Mouse (Mus musculus) thymus, postnatal 14 days (tissue): ENCODE data around the gene Nfil3.

Experiments
- DNase-seq: peaks from one replicate; pipeline ENCODE4 v3.0.0; 2021

Nfil3 gene

GRCm38 (mm10) chr13:52981441-52982281, 788 bp upstream of the Nfil3 start:
- DNase-seq = peak; percentile 50

DNA sequence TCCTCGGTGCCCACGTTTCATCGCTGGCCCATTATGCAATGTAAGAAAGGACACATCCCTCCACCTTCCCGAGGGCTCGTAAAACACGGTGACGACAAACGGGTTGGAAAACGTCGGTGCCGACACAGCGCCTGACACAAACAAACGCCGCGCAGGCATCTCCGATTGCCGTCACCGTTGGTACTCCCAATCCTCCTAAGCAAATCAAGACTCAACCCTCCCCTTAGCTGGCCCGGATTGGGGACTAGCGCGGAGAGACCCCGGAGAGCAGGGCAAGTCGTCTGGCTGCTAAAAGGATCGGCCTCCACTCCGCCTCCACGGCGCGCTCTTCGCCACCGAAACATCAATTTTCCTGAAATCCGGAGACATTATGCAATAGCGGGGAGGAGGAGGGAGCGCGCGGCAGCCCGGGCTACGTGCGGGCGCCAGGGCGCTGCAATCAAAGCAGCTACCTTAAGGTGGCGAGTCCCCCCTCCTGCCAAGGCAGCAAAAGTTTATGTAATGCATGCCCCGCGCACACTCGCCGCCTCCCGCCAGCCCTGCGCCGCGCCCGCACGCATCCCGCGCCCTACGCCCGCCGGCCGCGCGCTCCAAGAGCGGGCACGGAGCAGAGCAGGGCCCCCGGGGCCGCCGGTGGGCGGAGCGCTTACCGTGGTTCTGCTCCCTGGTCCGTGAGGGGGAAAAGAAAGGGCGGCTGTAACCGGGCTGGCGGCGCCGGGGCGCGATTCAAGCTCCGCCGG, 492 bp downstream of the Nfil3 start:
- DNase-seq = peak; percentile 76

- DNase-seq = no peak
Observed at GRCm38 (mm10) chr13:52979331-52980051, 1.4 kb downstream of the Nfil3 start.

DNA sequence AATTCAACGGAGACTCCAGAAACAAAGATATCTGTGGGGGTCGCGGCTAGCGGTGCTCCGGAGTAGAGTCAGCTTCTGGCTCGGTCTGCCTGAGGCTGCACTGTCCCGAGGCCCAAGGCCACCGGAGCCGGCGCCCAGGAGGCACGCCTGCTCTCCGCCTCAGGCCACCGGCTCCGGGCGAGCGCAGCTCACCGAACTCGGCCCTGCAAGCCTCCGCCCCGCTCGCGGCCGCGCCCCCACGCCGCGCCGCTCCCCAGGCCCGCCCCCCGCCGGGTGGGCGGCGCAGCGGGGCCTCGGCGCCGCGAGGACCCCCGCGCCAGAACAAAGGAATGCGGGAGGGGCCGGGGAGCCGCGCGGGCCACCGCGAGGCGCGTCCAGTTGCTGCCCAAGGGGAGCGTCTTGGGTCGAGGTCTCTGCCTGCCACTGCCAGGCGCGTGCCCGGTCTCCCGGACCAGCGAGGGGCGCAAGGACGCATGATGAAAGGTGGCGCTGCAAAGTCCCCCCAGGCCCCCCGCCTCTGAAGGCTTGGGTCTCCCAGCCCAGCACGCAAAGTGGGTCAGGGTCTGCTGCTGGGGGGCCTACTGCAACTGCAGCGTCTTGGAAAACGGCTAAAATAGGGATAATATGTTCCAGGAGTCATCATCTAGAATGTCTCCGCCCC, 2.4 kb downstream of the Nfil3 start:
- peak; percentile 22 for DNase-seq

GRCm38 (mm10) chr13:52977757-52978156, 3.1 kb downstream of the Nfil3 start:
- no peak for DNase-seq

DNA sequence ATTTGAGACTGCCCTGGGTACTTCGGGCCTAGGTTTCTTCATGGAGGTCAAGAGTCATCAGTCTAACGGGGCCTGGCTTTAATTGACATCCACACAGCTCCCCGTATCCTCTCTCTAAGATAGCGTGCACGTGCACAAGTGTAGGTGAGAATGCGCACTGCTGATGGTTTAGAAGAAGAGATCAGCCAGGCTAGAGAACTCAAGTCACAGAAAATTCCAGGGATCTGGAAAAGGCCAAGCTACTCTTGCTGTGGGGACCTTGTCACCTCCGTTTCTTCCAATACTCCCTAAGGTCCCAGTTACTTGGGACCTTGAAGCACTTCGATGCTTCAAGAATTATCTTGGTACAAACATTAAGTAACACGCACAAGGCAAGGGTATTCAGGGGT, 3.7 kb downstream of the Nfil3 start:
- DNase-seq = no peak

GRCm38 (mm10) chr13:52976510-52977220, 4.2 kb downstream of the Nfil3 start:
- no peak for DNase-seq

- no peak for DNase-seq
Observed at GRCm38 (mm10) chr13:52976130-52976509, 4.8 kb downstream of the Nfil3 start.

DNA sequence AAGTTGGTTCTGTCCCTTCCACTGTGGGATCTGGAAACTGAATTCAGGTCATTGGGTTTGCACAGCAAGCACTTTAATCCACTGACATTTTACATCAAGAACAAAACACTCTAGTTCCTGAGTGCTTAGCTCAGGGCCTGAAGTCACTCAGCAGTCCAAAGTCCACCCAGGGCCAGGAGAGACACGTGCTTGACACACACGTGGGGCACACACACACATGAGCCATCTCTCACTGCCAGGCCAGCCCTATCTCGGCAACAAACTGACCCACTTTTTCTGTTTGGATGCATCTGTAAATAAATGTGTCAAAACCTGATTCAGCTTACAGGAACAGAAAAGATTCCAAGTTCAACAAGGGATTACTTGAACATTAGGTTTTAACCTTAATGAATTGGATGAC, 6.2 kb downstream of the Nfil3 start:
- no peak for DNase-seq

GRCm38 (mm10) chr13:52973427-52973826, 7.4 kb downstream of the Nfil3 start:
- DNase-seq = no peak

DNA sequence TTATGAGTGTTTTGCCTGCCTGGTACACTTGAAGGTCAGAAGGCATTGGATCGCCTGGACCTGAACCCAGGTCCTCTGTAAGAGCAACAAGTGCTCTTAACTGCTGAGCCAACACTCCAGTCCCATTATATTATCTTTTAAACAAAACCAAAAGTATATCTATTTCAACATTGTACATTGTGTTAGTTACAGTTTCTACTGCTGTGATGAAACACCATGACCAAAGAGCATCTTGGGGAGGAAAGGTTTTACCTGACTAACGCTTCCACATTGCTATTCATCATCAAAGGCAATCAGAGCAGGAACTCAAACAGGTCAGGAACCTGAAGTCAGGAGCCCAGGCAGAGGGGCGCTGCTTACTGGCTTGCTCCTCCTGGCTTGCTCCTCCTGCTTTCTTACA, 8.2 kb downstream of the Nfil3 start:
- no peak for DNase-seq

GRCm38 (mm10) chr13:52970876-52971275, 10.0 kb downstream of the Nfil3 start:
- DNase-seq = no peak

DNA sequence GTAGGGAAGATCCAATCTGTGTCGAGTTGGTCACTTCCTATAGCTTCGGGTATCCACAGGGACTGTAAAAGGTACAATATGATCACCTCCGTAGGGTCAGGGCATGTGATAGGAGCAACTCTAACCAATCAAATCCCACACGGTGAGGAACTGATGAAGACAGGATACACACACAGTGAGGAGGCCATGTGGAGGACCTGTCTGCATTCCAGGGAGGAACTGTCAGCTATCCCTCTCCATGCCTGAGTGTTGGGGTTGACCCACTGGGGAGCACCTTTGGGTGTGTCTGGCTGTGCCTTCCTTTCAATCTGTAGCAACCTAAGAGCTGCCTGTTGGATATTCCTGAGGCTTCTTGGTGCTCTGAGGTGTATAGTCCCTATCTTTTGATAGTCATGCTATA, 18.0 kb downstream of the Nfil3 start:
- DNase-seq = no peak

DNA sequence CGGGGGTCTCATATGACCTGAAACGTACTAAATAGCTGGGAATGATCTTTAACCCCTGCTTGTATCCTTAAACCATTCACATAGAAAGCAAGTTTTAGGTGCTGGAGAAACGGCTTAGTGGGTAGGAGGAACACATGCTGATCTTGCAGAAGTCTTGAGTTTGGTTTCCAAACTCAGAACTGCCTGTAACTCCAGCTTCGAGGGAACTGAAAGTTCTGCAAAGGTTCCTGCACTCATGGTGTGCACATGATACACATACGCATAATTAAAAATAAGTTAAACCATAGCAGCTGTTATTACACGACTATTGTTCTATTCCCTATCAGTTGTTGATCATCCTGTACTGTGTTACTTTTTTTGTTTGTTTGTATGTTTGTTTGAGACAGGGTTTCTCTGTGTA, 18.5 kb downstream of the Nfil3 start:
- no peak for DNase-seq

- no peak for DNase-seq
Observed at GRCm38 (mm10) chr13:52953779-52954553, 26.9 kb downstream of the Nfil3 start.

DNA sequence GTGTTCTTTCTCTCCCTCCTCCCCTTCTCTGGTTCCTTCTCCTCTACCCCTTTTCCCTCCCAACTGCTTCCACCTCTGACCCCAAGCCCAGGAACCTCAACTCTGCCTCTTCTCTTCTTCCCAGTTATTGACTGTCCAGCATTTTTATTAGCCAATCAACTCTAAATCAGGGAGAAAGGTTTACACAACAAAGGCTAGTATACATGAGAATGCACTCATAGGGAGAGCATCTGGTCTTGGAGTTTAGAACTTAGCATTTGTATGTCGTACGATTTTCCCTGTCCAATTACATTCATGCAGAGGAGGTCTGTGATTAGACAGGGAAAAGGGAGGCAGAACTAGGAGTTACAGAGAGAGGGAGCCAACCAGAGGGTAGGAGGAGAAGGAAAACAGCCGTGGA, 31.7 kb downstream of the Nfil3 start:
- no peak for DNase-seq

DNA sequence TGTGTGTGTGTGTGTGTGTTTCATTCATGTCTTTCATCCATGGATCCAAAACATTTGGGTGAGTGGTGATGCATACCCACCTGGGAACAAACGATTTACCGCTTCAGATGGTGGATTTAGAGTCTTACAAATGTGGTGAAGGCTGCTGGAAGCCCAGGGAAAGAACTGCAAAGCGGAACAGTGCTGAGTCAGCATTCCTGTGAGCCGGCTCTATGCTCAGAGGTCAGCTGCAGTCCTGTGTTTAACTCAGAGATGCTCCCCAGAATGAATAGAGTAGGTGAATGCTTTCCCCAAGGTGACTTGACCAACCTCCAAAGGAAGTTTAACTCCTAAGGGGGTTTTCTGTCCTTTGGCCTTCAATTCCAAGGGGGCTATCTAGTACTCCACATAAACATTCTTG, 33.3 kb downstream of the Nfil3 start:
- DNase-seq = no peak

DNA sequence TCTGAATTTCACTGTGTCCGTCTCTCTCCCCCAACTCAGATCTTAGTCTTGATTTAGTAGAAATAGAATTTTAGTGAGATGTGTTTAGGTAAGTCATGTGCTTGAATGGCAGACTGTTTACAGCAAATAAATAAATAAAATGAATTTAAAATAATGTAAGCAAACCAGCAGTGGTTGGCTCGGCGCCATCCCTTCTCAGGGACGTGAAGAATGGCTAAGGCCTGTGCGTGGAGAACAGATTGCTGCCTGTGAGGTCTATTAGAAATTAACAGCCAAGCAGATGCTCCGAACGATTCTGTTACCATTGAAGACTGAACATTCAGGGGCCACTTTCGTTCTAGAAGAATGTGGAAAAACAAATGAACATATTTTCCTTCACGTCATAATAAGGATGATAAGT, 35.1 kb downstream of the Nfil3 start:
- DNase-seq = no peak

DNA sequence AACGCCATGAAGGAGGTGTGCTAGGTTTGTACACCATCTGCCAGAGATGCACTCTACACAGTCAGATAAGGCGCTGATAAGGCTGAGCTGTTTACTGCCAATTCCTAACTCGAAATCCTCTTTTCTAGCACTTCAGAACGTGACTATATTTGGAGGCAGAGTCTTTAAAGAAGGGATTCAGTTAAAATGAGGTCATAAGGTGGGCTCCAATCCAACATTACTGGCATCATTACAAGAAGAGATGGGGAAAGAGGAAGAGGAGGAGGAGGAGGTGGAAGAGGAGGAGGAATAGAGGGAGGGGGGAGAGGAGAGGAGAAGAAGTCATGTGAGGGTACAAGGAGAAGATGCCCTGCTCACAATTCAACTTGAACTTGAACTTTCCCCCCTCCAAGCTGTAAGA, 36.8 kb downstream of the Nfil3 start:
- no peak for DNase-seq

GRCm38 (mm10) chr13:52942876-52943388, 37.9 kb downstream of the Nfil3 start:
- no peak for DNase-seq

DNA sequence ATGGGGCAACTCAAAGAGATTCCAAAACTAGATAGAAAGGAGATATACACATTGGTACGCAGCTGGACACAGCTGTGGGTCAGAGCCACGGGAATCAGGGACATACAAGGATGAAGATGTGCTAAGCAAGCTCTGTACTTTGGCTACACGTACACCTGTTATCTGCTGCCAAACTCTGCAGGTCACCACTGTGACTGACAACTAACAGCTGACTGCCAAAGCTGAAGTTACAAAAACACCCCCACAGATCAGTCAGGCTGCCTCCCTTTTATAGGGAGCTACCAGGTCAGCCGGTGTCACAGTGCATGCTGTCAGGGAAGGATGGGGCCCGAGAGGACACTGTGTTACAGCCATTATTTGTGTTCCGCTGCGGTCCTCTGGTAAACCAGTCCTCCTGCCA, 39.9 kb downstream of the Nfil3 start:
- DNase-seq = no peak

GRCm38 (mm10) chr13:52930582-52930981, 50.3 kb downstream of the Nfil3 start:
- DNase-seq = no peak
